Mouse (Mus musculus): ENCODE data around the gene Lrch4. TPM values are rescaled to one million over a fixed set of nuclear protein-coding genes. Genes with fewer than 3 reads are reported as not detected.

Lrch4 gene
- 16.0 and 27.4 TPM in 2 replicates for polyA plus RNA-seq (2015; fragmentation: Nextera tagmentation; extraction: Ambion mirVana)

- Histone ChIP-seq H3K4me3 (replicated peaks) (peak within 1 kb of the TSS; percentile 99), H3K4me2 (peak within 1 kb of the TSS; percentile 96), H3K9ac (replicated peaks) (peak within 1 kb of the TSS; percentile 89), H3K9me3 (replicated peaks) (no peaks in the 10 kb centered on the region), H3K27me3 (replicated peaks) (no peaks in the 10 kb centered on the region), H3K27ac (replicated peaks) (peak within 1 kb of the TSS; percentile 92), H3K4me1 (peaks cover 43% of the 10 kb centered on the region), H3K36me3 (peaks cover 7% of the 10 kb centered on the region; the same call in 1 of the 2 replicates)
- peak; percentile 99 for ATAC-seq (ENCODE audit: low FRiP score)
- WGBS, result under 1% methylated on average over 40 of the region's 46 CpGs
Observed at GRCm38 (mm10) chr5:137628498-137629305, at the start of gene Lrch4, which contains the start of the genes Fbxo24 and Gm20605. Lrch4 (plus strand) TSS chr5:137629121. Fbxo24 (minus strand) TSS chr5:137629002. Gm20605 (plus strand) TSS chr5:137629175.

GRCm38 (mm10) chr5:137580246-137580645 is 48.7 kb upstream of the Lrch4 start:
- no peak overlapping the region for H3K4me3 ChIP-seq (replicated peaks)
- H3K9me3 ChIP-seq (replicated peaks), result no peaks in the 10 kb centered on the region
- no peak overlapping the region for H3K4me2 ChIP-seq
- H3K27me3 ChIP-seq (replicated peaks), result no peaks in the 10 kb centered on the region
- H3K27ac ChIP-seq (replicated peaks), result no peak overlapping the region
- no peak for ATAC-seq (ENCODE audit: low FRiP score)
- no peak overlapping the region for H3K9ac ChIP-seq (replicated peaks)
- no peaks in the 10 kb centered on the region for H3K36me3 ChIP-seq
- WGBS, result 89% methylated on average over 6 of the region's 6 CpGs
- H3K4me1 ChIP-seq, result peaks cover 17% of the 10 kb centered on the region

GRCm38 (mm10) chr5:137582702-137583101 is 46.2 kb upstream of the Lrch4 start:
- H3K4me2 ChIP-seq, result peak overlapping the region; percentile 63
- H3K4me3 ChIP-seq (replicated peaks), result peak overlapping the region; percentile 42; the same call in 1 of the 2 replicates
- H3K27me3 ChIP-seq (replicated peaks), result no peaks in the 10 kb centered on the region
- no peaks in the 10 kb centered on the region for H3K9me3 ChIP-seq (replicated peaks)
- H3K9ac ChIP-seq (replicated peaks), result peak overlapping the region; percentile 48; the same call in 1 of the 2 replicates
- WGBS, result 48% methylated on average over 8 of the region's 8 CpGs
- peaks cover 17% of the 10 kb centered on the region for H3K4me1 ChIP-seq
- H3K36me3 ChIP-seq, result no peaks in the 10 kb centered on the region
- no peak for ATAC-seq (ENCODE audit: low FRiP score)
- peak overlapping the region; percentile 82 for H3K27ac ChIP-seq (replicated peaks)

- H3K4me3 ChIP-seq (replicated peaks), result peak overlapping the region; percentile 42
- peak; percentile 89 for ATAC-seq (ENCODE audit: low FRiP score)
- peaks cover 17% of the 10 kb centered on the region for H3K4me1 ChIP-seq
Observed at GRCm38 (mm10) chr5:137583670-137584169, 45.2 kb upstream of the Lrch4 start.

GRCm38 (mm10) chr5:137584976-137585375 is 43.9 kb upstream of the Lrch4 start:
- no peak overlapping the region for H3K27ac ChIP-seq (replicated peaks)
- H3K9ac ChIP-seq (replicated peaks), result no peak overlapping the region
- WGBS, result 35% methylated on average over 8 of the region's 8 CpGs
- H3K36me3 ChIP-seq, result no peaks in the 10 kb centered on the region
- no peak overlapping the region for H3K4me2 ChIP-seq
- H3K27me3 ChIP-seq (replicated peaks), result no peaks in the 10 kb centered on the region
- H3K4me1 ChIP-seq, result peaks cover 17% of the 10 kb centered on the region
- no peak overlapping the region for H3K4me3 ChIP-seq (replicated peaks)
- no peaks in the 10 kb centered on the region for H3K9me3 ChIP-seq (replicated peaks)
- ATAC-seq (ENCODE audit: low FRiP score), result no peak

More at GRCm38 (mm10) chr5:137583670-137584169, 45.2 kb upstream of the Lrch4 start:
- no peaks in the 10 kb centered on the region for H3K9me3 ChIP-seq (replicated peaks)
- H3K36me3 ChIP-seq, result no peaks in the 10 kb centered on the region
- peak overlapping the region; percentile 82 for H3K27ac ChIP-seq (replicated peaks)
- peak overlapping the region; percentile 63 for H3K4me2 ChIP-seq
- WGBS, result 14% methylated on average over 27 of the region's 27 CpGs
- peak overlapping the region; percentile 48 for H3K9ac ChIP-seq (replicated peaks)
- no peaks in the 10 kb centered on the region for H3K27me3 ChIP-seq (replicated peaks)

- WGBS, result 86% methylated on average over 5 of the region's 5 CpGs
- Histone ChIP-seq H3K9me3 (replicated peaks) (no peaks in the 10 kb centered on the region), H3K4me2 (no peak overlapping the region), H3K27me3 (replicated peaks) (no peaks in the 10 kb centered on the region), H3K4me3 (replicated peaks) (no peak overlapping the region), H3K4me1 (no peaks in the 10 kb centered on the region), H3K9ac (replicated peaks) (no peak overlapping the region), H3K36me3 (0 out of 2 replicates have a peak, but pooled peaks cover under 1% of the 10 kb centered on the region), H3K27ac (replicated peaks) (no peak overlapping the region)
- no peak for ATAC-seq (ENCODE audit: low FRiP score)
Observed at GRCm38 (mm10) chr5:137590507-137590906, 38.4 kb upstream of the Lrch4 start.

- Histone ChIP-seq H3K27me3 (replicated peaks) (no peaks in the 10 kb centered on the region), H3K9me3 (replicated peaks) (no peaks in the 10 kb centered on the region), H3K4me1 (peaks cover 18% of the 10 kb centered on the region), H3K9ac (replicated peaks) (no peak overlapping the region), H3K4me2 (no peak overlapping the region), H3K4me3 (replicated peaks) (no peak overlapping the region), H3K27ac (replicated peaks) (no peak overlapping the region), H3K36me3 (peaks cover 12% of the 10 kb centered on the region)
- ATAC-seq (ENCODE audit: low FRiP score), result no peak
- WGBS, result 73% methylated on average over 7 of the region's 7 CpGs
Observed at GRCm38 (mm10) chr5:137595921-137596320, 33.0 kb upstream of the Lrch4 start.

- WGBS, result 28% methylated on average over 29 of the region's 30 CpGs
- no peak for ATAC-seq (ENCODE audit: low FRiP score)
- Histone ChIP-seq H3K4me1 (peaks cover 22% of the 10 kb centered on the region), H3K4me3 (replicated peaks) (0 out of 2 replicates have a peak overlapping the region, but pooled peaks have one; percentile 6), H3K27ac (replicated peaks) (no peak overlapping the region), H3K9ac (replicated peaks) (no peak overlapping the region), H3K4me2 (peak overlapping the region; percentile 45), H3K9me3 (replicated peaks) (no peaks in the 10 kb centered on the region), H3K36me3 (peaks cover 12% of the 10 kb centered on the region), H3K27me3 (replicated peaks) (no peaks in the 10 kb centered on the region)
Observed at GRCm38 (mm10) chr5:137596601-137597261, 32.2 kb upstream of the Lrch4 start.

GRCm38 (mm10) chr5:137597625-137598024 is 31.3 kb upstream of the Lrch4 start:
- Histone ChIP-seq H3K4me1 (peaks cover 28% of the 10 kb centered on the region), H3K4me3 (replicated peaks) (no peak overlapping the region), H3K27ac (replicated peaks) (no peak overlapping the region), H3K9ac (replicated peaks) (no peak overlapping the region), H3K36me3 (peaks cover 12% of the 10 kb centered on the region), H3K4me2 (no peak overlapping the region), H3K27me3 (replicated peaks) (no peaks in the 10 kb centered on the region), H3K9me3 (replicated peaks) (no peaks in the 10 kb centered on the region)
- 97% methylated on average over 6 of the region's 6 CpGs for WGBS
- no peak for ATAC-seq (ENCODE audit: low FRiP score)

GRCm38 (mm10) chr5:137598100-137598826 is 30.7 kb upstream of the Lrch4 start:
- H3K4me3 ChIP-seq (replicated peaks), result no peak overlapping the region
- no peak overlapping the region for H3K4me2 ChIP-seq
- no peak overlapping the region for H3K27ac ChIP-seq (replicated peaks)
- no peaks in the 10 kb centered on the region for H3K27me3 ChIP-seq (replicated peaks)
- peaks cover 12% of the 10 kb centered on the region for H3K36me3 ChIP-seq
- no peak for ATAC-seq (ENCODE audit: low FRiP score)
- no peaks in the 10 kb centered on the region for H3K9me3 ChIP-seq (replicated peaks)
- WGBS, result 95% methylated on average over 2 of the region's 2 CpGs
- no peak overlapping the region for H3K9ac ChIP-seq (replicated peaks)
- H3K4me1 ChIP-seq, result peaks cover 30% of the 10 kb centered on the region

GRCm38 (mm10) chr5:137599600-137599999 is 29.3 kb upstream of the Lrch4 start:
- peak overlapping the region; percentile 87 for H3K9ac ChIP-seq (replicated peaks)
- no peak for ATAC-seq (ENCODE audit: low FRiP score)
- H3K27ac ChIP-seq (replicated peaks), result no peak overlapping the region
- H3K27me3 ChIP-seq (replicated peaks), result no peaks in the 10 kb centered on the region
- H3K9me3 ChIP-seq (replicated peaks), result no peaks in the 10 kb centered on the region
- peaks cover 12% of the 10 kb centered on the region for H3K36me3 ChIP-seq
- peak overlapping the region; percentile 85 for H3K4me3 ChIP-seq (replicated peaks)
- peaks cover 30% of the 10 kb centered on the region for H3K4me1 ChIP-seq
- WGBS, result 83% methylated on average over 9 of the region's 9 CpGs
- H3K4me2 ChIP-seq, result peak overlapping the region; percentile 90

Measured in neural tube, embryonic 15.5 days (tissue).